Mouse (Mus musculus) testis, adult 2 months (tissue): ENCODE data around the gene Lrrc10b. TPM values are rescaled to one million over a fixed set of nuclear protein-coding genes. Genes with fewer than 3 reads are reported as not detected.

Source experiments
- H3K27ac ChIP-seq: fragments of 200-500 bp; 2 replicates; pipeline ENCODE4 v1.5.1; 2012; ENCODE audit warnings: low read depth, low read length; ENCODE audit not compliant: control insufficient read depth, insufficient read depth
- H3K27me3 ChIP-seq: fragments of 200-500 bp; 2 replicates; pipeline ENCODE4 v1.6.1; 2012; ENCODE audit warnings: mild to moderate bottlenecking, low read length, moderate library complexity; ENCODE audit not compliant: control insufficient read depth, insufficient read depth
- H3K36me3 ChIP-seq: fragments of 200-500 bp; 2 replicates; pipeline ENCODE4 v1.6.1; 2012; ENCODE audit warnings: mild to moderate bottlenecking, low read length; ENCODE audit not compliant: control insufficient read depth, insufficient read depth
- H3K4me1 ChIP-seq: fragments of 200-500 bp; 2 replicates; pipeline ENCODE4 v1.6.1; 2012; ENCODE audit warnings: low read length; ENCODE audit not compliant: control insufficient read depth, insufficient read depth
- H3K4me3 ChIP-seq: fragments of 200-500 bp; 2 replicates; pipeline ENCODE4 v1.5.1; 2012; ENCODE audit warnings: low read depth, mild to moderate bottlenecking, low read length, moderate library complexity, mixed read lengths; ENCODE audit not compliant: control insufficient read depth
- CTCF ChIP-seq: fragments of 200-500 bp; IDR thresholded peaks from 2 replicates; pipeline ENCODE4 v1.5.1; 2012; ENCODE audit warnings: low read depth, mild to moderate bottlenecking, inconsistent platforms, low read length, moderate library complexity; ENCODE audit not compliant: control insufficient read depth, insufficient read depth, insufficient replicate concordance
- POLR2A ChIP-seq: fragments of 200-500 bp; IDR thresholded peaks from 2 replicates; pipeline ENCODE4 v1.6.1; 2012; ENCODE audit warnings: low read depth, mild to moderate bottlenecking, inconsistent platforms, low read length, moderate library complexity; ENCODE audit not compliant: control insufficient read depth
- polyA plus RNA-seq: library from polyadenylated mRNA; depleted of rRNA; stranded (reverse); fragments of >200 nt; gene quantifications from 2 replicates; pipeline ENCODE4 v1.2.3, GENCODE M21; 2012

Gene Lrrc10b
- polyA plus RNA-seq, 1 experiment: 28.9 TPM

DNA sequence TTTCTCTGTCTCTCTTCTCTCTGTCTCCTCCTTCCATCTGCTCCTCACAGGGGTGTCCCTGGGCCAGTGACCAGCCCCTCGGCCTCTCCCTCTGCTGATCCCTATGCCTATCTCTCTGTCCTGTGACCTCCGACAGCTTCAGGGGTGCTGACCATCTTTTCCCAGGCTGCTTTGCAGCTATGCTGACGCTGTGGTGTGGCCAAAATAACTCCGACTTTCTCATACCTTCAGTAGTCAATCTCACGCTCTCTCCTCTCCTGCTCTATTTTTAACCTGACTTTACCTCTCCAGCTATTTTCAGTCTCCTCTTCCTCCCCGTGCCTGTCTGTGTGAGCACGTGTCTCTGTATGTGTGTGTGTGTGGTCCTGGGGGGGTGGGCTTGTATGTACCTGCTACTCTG is 24.0 kb downstream of the Lrrc10b start:
- H3K4me3 ChIP-seq: no peak overlapping the region
- TF ChIP-seq POLR2A (no peak), CTCF (no peak)
- no peaks in the 10 kb centered on the region for H3K4me1 ChIP-seq
- no peaks in the 10 kb centered on the region for H3K36me3 ChIP-seq
- no peak overlapping the region for H3K27ac ChIP-seq
- H3K27me3 ChIP-seq: no peaks in the 10 kb centered on the region

DNA sequence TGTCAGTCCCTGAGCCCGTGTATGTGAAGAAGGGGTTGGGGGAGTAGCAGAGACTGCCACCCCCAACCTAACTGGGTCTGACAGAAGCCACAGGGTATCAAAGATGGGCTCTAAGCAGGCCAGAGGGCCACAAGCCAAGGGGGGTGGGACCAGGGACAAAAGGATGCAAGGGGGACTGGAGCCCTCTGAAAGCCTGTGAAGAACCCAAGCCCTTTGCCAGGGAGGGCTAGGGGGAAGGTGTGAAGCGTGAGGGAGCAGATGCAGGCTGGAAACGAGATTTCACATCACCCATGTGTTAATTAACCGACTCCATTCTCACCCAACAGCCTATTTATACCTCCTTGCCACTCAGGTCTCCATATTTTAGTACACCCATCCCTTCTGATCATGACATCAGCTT is 25.4 kb downstream of the Lrrc10b start:
- no peak overlapping the region for H3K4me3 ChIP-seq
- no peaks in the 10 kb centered on the region for H3K27me3 ChIP-seq
- peaks cover 2% of the 10 kb centered on the region; the same call in 1 of the 2 replicates for H3K4me1 ChIP-seq
- TF ChIP-seq CTCF (no peak), POLR2A (no peak)
- no peak overlapping the region for H3K27ac ChIP-seq
- no peaks in the 10 kb centered on the region for H3K36me3 ChIP-seq

DNA sequence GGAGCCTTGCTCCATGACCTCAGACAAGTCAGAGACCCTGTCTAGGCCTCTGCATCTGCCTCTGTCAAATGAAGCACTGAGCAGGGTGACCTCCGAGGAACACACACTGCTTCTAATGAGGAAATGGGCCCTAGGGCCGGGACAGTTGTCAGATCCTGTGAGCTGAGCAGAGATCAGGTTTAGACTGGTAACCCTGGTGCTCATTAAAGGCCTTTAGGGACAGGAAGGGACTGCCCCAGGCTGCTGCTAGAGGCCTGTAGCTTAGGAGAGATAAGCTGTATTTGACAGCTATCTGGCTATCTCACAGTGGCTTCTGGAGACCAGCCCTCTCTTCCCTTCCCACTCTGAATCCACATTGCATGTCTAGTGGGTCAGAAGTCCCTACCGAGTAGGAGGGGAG is 25.9 kb downstream of the Lrrc10b start:
- no peak overlapping the region for H3K4me3 ChIP-seq
- TF ChIP-seq CTCF: no peak
- TF ChIP-seq POLR2A: no peak
- H3K4me1 ChIP-seq: peaks cover 4% of the 10 kb centered on the region
- H3K36me3 ChIP-seq: no peaks in the 10 kb centered on the region
- H3K27me3 ChIP-seq: no peaks in the 10 kb centered on the region
- no peak overlapping the region for H3K27ac ChIP-seq

- Histone ChIP-seq H3K27ac (no peak overlapping the region), H3K4me1 (peaks cover 12% of the 10 kb centered on the region), H3K27me3 (no peaks in the 10 kb centered on the region), H3K36me3 (no peaks in the 10 kb centered on the region), H3K4me3 (no peak overlapping the region)
- TF ChIP-seq POLR2A (no peak), CTCF (no peak)
These were observed 27.9 kb downstream of the Lrrc10b start for GRCm38 (mm10) chr19:10429371-10429770.

DNA sequence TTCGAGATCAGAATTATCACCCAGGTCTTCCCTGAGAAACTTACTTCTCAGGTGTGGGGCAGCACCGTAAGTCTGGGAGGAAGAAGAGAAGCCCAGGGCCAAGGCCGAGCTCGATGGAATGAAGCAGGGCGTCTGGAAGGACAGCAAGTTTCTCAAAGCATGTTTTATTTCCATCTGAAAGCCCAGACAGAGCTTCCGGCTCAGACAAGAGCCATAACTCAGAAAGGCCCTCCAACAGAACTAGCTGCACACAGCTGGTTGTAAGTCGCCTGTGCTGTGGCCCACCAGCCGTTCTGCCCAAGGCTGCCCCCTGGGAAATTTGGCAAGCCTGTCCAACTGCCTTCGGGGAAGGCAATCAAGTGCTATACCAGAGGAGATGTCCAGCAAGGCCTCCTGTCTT is 29.8 kb downstream of the Lrrc10b start:
- Histone ChIP-seq H3K4me3 (no peak overlapping the region), H3K27me3 (no peaks in the 10 kb centered on the region), H3K36me3 (no peaks in the 10 kb centered on the region), H3K4me1 (peaks cover 12% of the 10 kb centered on the region), H3K27ac (peak overlapping the region; percentile 65)
- TF ChIP-seq CTCF (no peak), POLR2A (no peak)

DNA sequence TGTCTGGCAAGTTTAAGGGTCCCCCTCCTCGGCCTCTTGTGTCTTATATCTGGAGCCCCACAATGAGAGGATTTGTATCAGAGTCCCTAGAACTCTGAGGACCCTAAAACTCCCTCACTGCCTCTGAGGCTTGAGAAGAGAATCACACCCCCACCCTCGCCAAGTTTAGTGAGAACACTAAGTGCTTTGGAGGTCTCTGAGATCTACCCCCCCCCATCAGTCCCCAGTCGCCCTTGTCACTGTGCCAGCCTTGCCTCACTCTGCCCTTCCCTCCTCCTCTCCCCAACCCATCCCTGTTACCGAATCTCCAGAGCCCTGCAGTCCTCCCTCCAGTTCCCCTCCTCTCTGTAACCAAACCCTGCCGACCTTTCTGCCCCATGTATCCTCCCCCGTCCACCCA is 30.5 kb downstream of the Lrrc10b start:
- Histone ChIP-seq H3K4me1 (peaks cover 16% of the 10 kb centered on the region), H3K27ac (peak overlapping the region; percentile 51), H3K27me3 (no peaks in the 10 kb centered on the region), H3K36me3 (no peaks in the 10 kb centered on the region), H3K4me3 (no peak overlapping the region)
- TF ChIP-seq CTCF (no peak), POLR2A (no peak)

- H3K27me3 ChIP-seq: no peaks in the 10 kb centered on the region
- H3K4me3 ChIP-seq: no peak overlapping the region
- peaks cover 16% of the 10 kb centered on the region for H3K4me1 ChIP-seq
- TF ChIP-seq CTCF (no peak), POLR2A (no peak)
- no peaks in the 10 kb centered on the region for H3K36me3 ChIP-seq
- peak overlapping the region; percentile 45; the same call in 1 of the 2 replicates for H3K27ac ChIP-seq
These were observed 31.0 kb downstream of the Lrrc10b start for GRCm38 (mm10) chr19:10426312-10426711.
